Mouse (Mus musculus): Measurements from ENCODE around the gene Psg25. TPM values are rescaled to one million over a fixed set of nuclear protein-coding genes. Genes with fewer than 3 reads are reported as not detected.
"Not testable (repeated sequence)": the region's sequence is repeated elsewhere in the genome, so short reads cannot be mapped to it uniquely, and the experiment has no call there.

Psg25 gene
- not detected for total RNA-seq (2021)

- no peak for DNase-seq (ENCODE audit: extremely low spot score in 1 of 2, low spot score in 1 of 2)
Observed at GRCm38 (mm10) chr7:18532169-18532568, at the start of gene Psg25. TSS of gene Psg25 (minus strand) at chr7:18532269.

- no peak for DNase-seq (ENCODE audit: extremely low spot score in 1 of 2, low spot score in 1 of 2)
Observed at GRCm38 (mm10) chr7:18567205-18567604, 35.1 kb upstream of the Psg25 start, which contains the start of gene Psg27. TSS of gene Psg27 (minus strand) at chr7:18567305.

- no peak for DNase-seq (ENCODE audit: extremely low spot score in 1 of 2, low spot score in 1 of 2)
Observed at GRCm38 (mm10) chr7:18559850-18560249, 27.8 kb upstream of the Psg25 start.

- DNase-seq (ENCODE audit: extremely low spot score in 1 of 2, low spot score in 1 of 2) = not testable (repeated sequence)
Observed at GRCm38 (mm10) chr7:18555751-18556150, 23.7 kb upstream of the Psg25 start.

GRCm38 (mm10) chr7:18533420-18533819, 1.4 kb upstream of the Psg25 start:
- DNase-seq (ENCODE audit: extremely low spot score in 1 of 2, low spot score in 1 of 2) = no peak

- no peak for DNase-seq (ENCODE audit: extremely low spot score in 1 of 2, low spot score in 1 of 2)
Observed at GRCm38 (mm10) chr7:18524668-18525067, 7.4 kb downstream of the Psg25 start.

- DNase-seq (ENCODE audit: extremely low spot score in 1 of 2, low spot score in 1 of 2) = not testable (repeated sequence)
Observed at GRCm38 (mm10) chr7:18512848-18513247, 19.2 kb downstream of the Psg25 start.

GRCm38 (mm10) chr7:18512417-18512816, 19.7 kb downstream of the Psg25 start:
- not testable (repeated sequence) for DNase-seq (ENCODE audit: extremely low spot score in 1 of 2, low spot score in 1 of 2)

- no peak for DNase-seq (ENCODE audit: extremely low spot score in 1 of 2, low spot score in 1 of 2)
Observed at GRCm38 (mm10) chr7:18511479-18511878, 20.6 kb downstream of the Psg25 start.

- no peak for DNase-seq (ENCODE audit: extremely low spot score in 1 of 2, low spot score in 1 of 2)
Observed at GRCm38 (mm10) chr7:18484077-18484476, 48.0 kb downstream of the Psg25 start, which contains the start of gene Psg26. TSS of gene Psg26 (minus strand) at chr7:18484177.

Other genes with a start within 250 kb of the Psg25 start
- gene Psg18, start 177.3 kb downstream of the Psg25 start, total RNA-seq (2021) = not detected
- gene Psg28, start 100.2 kb downstream of the Psg25 start, total RNA-seq (2021) = not detected
- not detected for gene Psg26, start 48.1 kb downstream of the Psg25 start, total RNA-seq (2021)
- not detected for gene Psg27, start 35.0 kb upstream of the Psg25 start, total RNA-seq (2021)
- gene Psg23, start 84.2 kb upstream of the Psg25 start, total RNA-seq (2021) = not detected
- not detected for gene Psg21, start 124.5 kb upstream of the Psg25 start, total RNA-seq (2021)
- not detected for gene Psg20, start 153.9 kb upstream of the Psg25 start, total RNA-seq (2021)
- gene Psg22, start 185.8 kb upstream of the Psg25 start, total RNA-seq (2021) = not detected